Mouse (Mus musculus): ENCODE results near the gene Olfr1508. TPM values are rescaled to one million over a fixed set of nuclear protein-coding genes. Genes with fewer than 3 reads are reported as not detected.
"Not testable (repeated sequence)": the region's sequence is repeated elsewhere in the genome, so short reads cannot be mapped to it uniquely, and the experiment has no call there.

Olfr1508 gene
- polyA plus RNA-seq, 1 experiment = not detected

GRCm38 (mm10) chr14:52442690-52443089 lies 24.6 kb downstream of the Olfr1508 start, which contains the start of gene Olfr1509:
Gene Olfr1509, plus strand, starts transcription at chr14:52442990.
- Histone ChIP-seq H3K79me2 (ENCODE audit: control insufficient read depth, insufficient read depth) (no peaks in the 10 kb centered on the region), H3K36me3 (ENCODE audit: control insufficient read depth, insufficient read depth) (no peaks in the 10 kb centered on the region), H3K4me3 (no peak within 1 kb of the TSS), H3K27me3 (ENCODE audit: control insufficient read depth, insufficient read depth, insufficient read length) (no peaks in the 10 kb centered on the region), H3ac (ENCODE audit: control insufficient read depth, insufficient read length) (no peak within 1 kb of the TSS), H3K4me2 (ENCODE audit: low read depth) (no peak within 1 kb of the TSS)
- no peak for TF ChIP-seq CEBPB (IDR thresholded peaks at IDR 0.05; ENCODE audit: insufficient read depth, poor library complexity, severe bottlenecking)
- TF ChIP-seq E2F4 (IDR thresholded peaks at IDR 0.05; ENCODE audit: insufficient read depth) = no peak
- TF ChIP-seq MAX (IDR thresholded peaks at IDR 0.05; ENCODE audit: low read depth) = no peak
- TF ChIP-seq TCF12 (IDR thresholded peaks at IDR 0.05; ENCODE audit: insufficient read depth, poor library complexity, severe bottlenecking) = no peak
- TF ChIP-seq MYOG (IDR thresholded peaks at IDR 0.05; ENCODE audit: control insufficient read depth in 1 of 3, insufficient read depth in 1 of 3, insufficient read length in 2 of 3, low read depth in 2 of 3) = no peak
- TF ChIP-seq USF1 (IDR thresholded peaks at IDR 0.05; ENCODE audit: low read depth) = no peak
- no peak for TF ChIP-seq MYOD1 (IDR thresholded peaks at IDR 0.05; ENCODE audit: control insufficient read depth in 1 of 3, insufficient read length in 2 of 3, low read depth in 2 of 3)
- no peak for TF ChIP-seq POLR2AphosphoS2 (IDR thresholded peaks at IDR 0.05; ENCODE audit: insufficient read length, low read depth)
- TF ChIP-seq SRF (IDR thresholded peaks at IDR 0.05; ENCODE audit: control insufficient read depth, insufficient read length, low read depth) = no peak
- TF ChIP-seq POLR2A (IDR thresholded peaks at IDR 0.05; ENCODE audit: insufficient read length, low read depth) = no peak
- no peak for TF ChIP-seq TCF3 (IDR thresholded peaks at IDR 0.05; ENCODE audit: insufficient read length, low read depth)
- no peak for TF ChIP-seq REST (IDR thresholded peaks at IDR 0.05; ENCODE audit: insufficient read depth, insufficient read length)

GRCm38 (mm10) chr14:52427686-52428085 lies 39.6 kb downstream of the Olfr1508 start:
- Histone ChIP-seq H3ac (ENCODE audit: control insufficient read depth, insufficient read length) (no peak overlapping the region), H3K4me3 (no peak overlapping the region), H3K36me3 (ENCODE audit: control insufficient read depth, insufficient read depth) (no peaks in the 10 kb centered on the region), H3K4me2 (ENCODE audit: low read depth) (no peak overlapping the region), H3K79me2 (ENCODE audit: control insufficient read depth, insufficient read depth) (no peaks in the 10 kb centered on the region), H3K27me3 (ENCODE audit: control insufficient read depth, insufficient read depth, insufficient read length) (no peaks in the 10 kb centered on the region)
- no peak for TF ChIP-seq POLR2A (IDR thresholded peaks at IDR 0.05; ENCODE audit: insufficient read length, low read depth)
- TF ChIP-seq CEBPB (IDR thresholded peaks at IDR 0.05; ENCODE audit: insufficient read depth, poor library complexity, severe bottlenecking) = no peak
- no peak for TF ChIP-seq SRF (IDR thresholded peaks at IDR 0.05; ENCODE audit: control insufficient read depth, insufficient read length, low read depth)
- TF ChIP-seq E2F4 (IDR thresholded peaks at IDR 0.05; ENCODE audit: insufficient read depth) = no peak
- TF ChIP-seq MYOD1 (IDR thresholded peaks at IDR 0.05; ENCODE audit: control insufficient read depth in 1 of 3, insufficient read length in 2 of 3, low read depth in 2 of 3) = no peak
- no peak for TF ChIP-seq MYOG (IDR thresholded peaks at IDR 0.05; ENCODE audit: control insufficient read depth in 1 of 3, insufficient read depth in 1 of 3, insufficient read length in 2 of 3, low read depth in 2 of 3)
- TF ChIP-seq TCF3 (IDR thresholded peaks at IDR 0.05; ENCODE audit: insufficient read length, low read depth) = no peak
- TF ChIP-seq TCF12 (IDR thresholded peaks at IDR 0.05; ENCODE audit: insufficient read depth, poor library complexity, severe bottlenecking) = no peak
- TF ChIP-seq USF1 (IDR thresholded peaks at IDR 0.05; ENCODE audit: low read depth) = no peak
- TF ChIP-seq POLR2AphosphoS2 (IDR thresholded peaks at IDR 0.05; ENCODE audit: insufficient read length, low read depth) = no peak
- no peak for TF ChIP-seq MAX (IDR thresholded peaks at IDR 0.05; ENCODE audit: low read depth)
- no peak for TF ChIP-seq REST (IDR thresholded peaks at IDR 0.05; ENCODE audit: insufficient read depth, insufficient read length)

GRCm38 (mm10) chr14:52414273-52414672 lies 53.0 kb downstream of the Olfr1508 start, which contains the start of gene Olfr1510:
Gene Olfr1510, minus strand, starts transcription at chr14:52414373.
- no peak within 1 kb of the TSS for H3ac ChIP-seq (ENCODE audit: control insufficient read depth, insufficient read length)
- H3K4me3 ChIP-seq = no peak within 1 kb of the TSS
- TF ChIP-seq USF1 (IDR thresholded peaks at IDR 0.05; ENCODE audit: low read depth) (no peak), CEBPB (IDR thresholded peaks at IDR 0.05; ENCODE audit: insufficient read depth, poor library complexity, severe bottlenecking) (no peak), TCF3 (IDR thresholded peaks at IDR 0.05; ENCODE audit: insufficient read length, low read depth) (no peak), SRF (IDR thresholded peaks at IDR 0.05; ENCODE audit: control insufficient read depth, insufficient read length, low read depth) (no peak), TCF12 (IDR thresholded peaks at IDR 0.05; ENCODE audit: insufficient read depth, poor library complexity, severe bottlenecking) (no peak), POLR2AphosphoS2 (IDR thresholded peaks at IDR 0.05; ENCODE audit: insufficient read length, low read depth) (no peak), MYOG (IDR thresholded peaks at IDR 0.05; ENCODE audit: control insufficient read depth in 1 of 3, insufficient read depth in 1 of 3, insufficient read length in 2 of 3, low read depth in 2 of 3) (no peak)
- no peak within 1 kb of the TSS for H3K4me2 ChIP-seq (ENCODE audit: low read depth)
- no peaks in the 10 kb centered on the region for H3K27me3 ChIP-seq (ENCODE audit: control insufficient read depth, insufficient read depth, insufficient read length)
- no peaks in the 10 kb centered on the region for H3K79me2 ChIP-seq (ENCODE audit: control insufficient read depth, insufficient read depth)
- no peaks in the 10 kb centered on the region for H3K36me3 ChIP-seq (ENCODE audit: control insufficient read depth, insufficient read depth)

DNA sequence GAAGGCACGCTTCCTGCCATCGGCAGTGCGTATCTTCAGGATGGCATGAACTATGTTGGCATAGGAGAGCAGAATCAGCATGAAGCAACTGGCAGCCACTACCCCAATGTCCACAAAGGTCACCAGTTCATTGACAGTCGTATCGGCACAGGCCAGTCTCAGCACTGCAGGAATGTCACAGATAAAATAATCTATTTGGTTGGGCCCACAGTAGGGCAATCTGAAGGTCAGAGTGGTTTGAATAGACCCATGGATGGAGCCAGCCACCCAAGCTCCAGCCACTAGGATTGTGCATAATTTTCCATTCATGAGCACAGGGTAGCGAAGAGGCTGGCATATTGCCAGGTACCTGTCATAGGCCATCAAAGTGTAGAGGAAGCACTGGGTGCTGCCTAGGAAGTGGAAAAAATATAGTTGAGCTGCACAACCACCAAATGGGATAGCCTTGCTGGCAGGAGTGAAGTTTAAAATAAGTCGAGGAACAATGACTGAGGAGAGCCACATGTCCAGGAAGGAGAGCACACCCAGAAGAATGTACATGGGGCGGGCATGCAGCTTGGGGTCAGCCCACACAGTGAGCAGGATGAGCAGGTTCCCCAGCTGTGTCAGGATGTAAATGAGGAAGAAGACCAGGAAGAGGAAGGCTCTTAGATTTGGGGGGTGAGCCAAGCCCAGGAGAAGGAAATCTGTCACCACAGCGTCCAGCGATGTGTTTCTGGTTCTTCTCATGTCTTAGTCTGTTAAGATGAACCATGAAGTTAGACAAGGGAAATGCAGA lies 57.0 kb downstream of the Olfr1508 start:
- not testable (repeated sequence) for H3ac ChIP-seq (ENCODE audit: control insufficient read depth, insufficient read length); H3K27me3 ChIP-seq (ENCODE audit: control insufficient read depth, insufficient read depth, insufficient read length); H3K4me3 ChIP-seq; H3K36me3 ChIP-seq (ENCODE audit: control insufficient read depth, insufficient read depth); H3K4me2 ChIP-seq (ENCODE audit: low read depth); H3K79me2 ChIP-seq (ENCODE audit: control insufficient read depth, insufficient read depth)

Other genes starting within 250 kb of the Olfr1508 start
- 19.6 TPM for gene Chd8, start 209.7 kb downstream of the Olfr1508 start, polyA plus RNA-seq (2012; fragmentation: generic; extraction: Trizol)
- 26.8 TPM for gene Tox4, start 188.3 kb downstream of the Olfr1508 start, polyA plus RNA-seq (2012; fragmentation: generic; extraction: Trizol)
- 4.9 TPM for gene Rab2b, start 187.9 kb downstream of the Olfr1508 start, polyA plus RNA-seq (2012; fragmentation: generic; extraction: Trizol)
- gene Mettl3, start 162.4 kb downstream of the Olfr1508 start, polyA plus RNA-seq (2012; fragmentation: generic; extraction: Trizol) = 30.5 TPM
- 3.5 TPM for gene Sall2, start 138.7 kb downstream of the Olfr1508 start, polyA plus RNA-seq (2012; fragmentation: generic; extraction: Trizol)
- not detected for gene Olfr1513, start 111.1 kb downstream of the Olfr1508 start, polyA plus RNA-seq (2012; fragmentation: generic; extraction: Trizol)
- gene Olfr1512, start 88.3 kb downstream of the Olfr1508 start, polyA plus RNA-seq (2012; fragmentation: generic; extraction: Trizol) = not detected
- not detected for gene Olfr1511, start 70.1 kb downstream of the Olfr1508 start, polyA plus RNA-seq (2012; fragmentation: generic; extraction: Trizol)
- gene Olfr1510, start 53.1 kb downstream of the Olfr1508 start, polyA plus RNA-seq (2012; fragmentation: generic; extraction: Trizol) = not detected
- not detected for gene Olfr1509, start 24.5 kb downstream of the Olfr1508 start, polyA plus RNA-seq (2012; fragmentation: generic; extraction: Trizol)
- gene Olfr1507, start 28.3 kb upstream of the Olfr1508 start, polyA plus RNA-seq (2012; fragmentation: generic; extraction: Trizol) = not detected

Data from myocyte (in vitro differentiated cells).